Mouse (Mus musculus) heart, adult 2 months (tissue): Measurements from ENCODE around the gene Clpb. TPM values are rescaled to one million over a fixed set of nuclear protein-coding genes. Genes with fewer than 3 reads are reported as not detected.
A peak's percentile ranks its signal among the peaks of the same experiment; 100 is the strongest.

Source experiments
- DNase-seq, 2 experiments: peaks; one replicate each; pipeline ENCODE4 v3.0.0; 2021
- H3K27ac ChIP-seq: fragments of 200-600 bp; 2 replicates; pipeline ENCODE4 v1.8.1; 2022
- H3K27me3 ChIP-seq: fragments of 200-500 bp; 2 replicates; pipeline ENCODE4 v1.6.1; 2012; ENCODE audit warnings: mild to moderate bottlenecking, low read length, inconsistent platforms, mixed read lengths; ENCODE audit not compliant: control insufficient read depth, insufficient read depth
- H3K36me3 ChIP-seq: fragments of 200-500 bp; 2 replicates; pipeline ENCODE4 v1.6.1; 2012; ENCODE audit warnings: low read length, inconsistent platforms; ENCODE audit not compliant: control insufficient read depth, insufficient read depth
- H3K4me1 ChIP-seq: fragments of 200-500 bp; 2 replicates; pipeline ENCODE4 v1.6.1; 2011; ENCODE audit warnings: low read length; ENCODE audit not compliant: control insufficient read depth, insufficient read depth
- H3K4me3 ChIP-seq: fragments of 200-600 bp; 2 replicates; pipeline ENCODE4 v1.8.1; 2022
- H3K79me2 ChIP-seq: fragments of 200-500 bp; replicated peaks from 2 replicates; pipeline ENCODE4 v1.6.1; 2012; ENCODE audit warnings: mild to moderate bottlenecking, inconsistent platforms, low read length, moderate library complexity, mixed read lengths; ENCODE audit not compliant: control insufficient read depth, insufficient read depth
- H3K9ac ChIP-seq: fragments of 200-500 bp; 2 replicates; pipeline ENCODE4 v1.6.1; 2012; ENCODE audit warnings: low read depth, mild to moderate bottlenecking, control low read depth, inconsistent platforms, low read length, mixed read lengths
- CTCF ChIP-seq: fragments of 200-600 bp; IDR thresholded peaks from 2 replicates; pipeline ENCODE4 v1.8.1; 2022; ENCODE audit warnings: antibody characterized with exemption, mild to moderate bottlenecking, moderate library complexity
- EP300 ChIP-seq: fragments of 200-500 bp; IDR thresholded peaks from 2 replicates; pipeline ENCODE4 v1.6.1; 2011; ENCODE audit warnings: low read depth, low read length, control low read depth; ENCODE audit not compliant: insufficient read depth
- POLR2A ChIP-seq: fragments of 200-500 bp; IDR thresholded peaks from 2 replicates; pipeline ENCODE4 v1.6.1; 2011; ENCODE audit warnings: mild to moderate bottlenecking, low read depth, low read length, control low read depth; ENCODE audit not compliant: insufficient read depth
- WGBS: fragments of 180-500 bp; shearing (Covaris S2); methylation state at CpG from one replicate; pipeline ENCODE4 v1.1.7; 2018; 5-methylcytosine and 5-hydroxymethylcytosine counted together
- intact Hi-C: fragments of 180-260 bp; cut with DNase I; formaldehyde crosslinking; loops from one replicate; pipeline ENCODE4 v1.15.1; 2025
- polyA plus RNA-seq: library from polyadenylated mRNA; depleted of rRNA; stranded (reverse); fragments of >200 nt; gene quantifications from 2 replicates; pipeline ENCODE4 v1.2.3, GENCODE M21; 2012
- total RNA-seq, 2 experiments: library from RNA; stranded (reverse); gene quantifications; 2 replicates each; pipeline ENCODE4 v1.2.3; 2021

Gene Clpb
- total and polyA plus RNA-seq, 3 experiments = 57.3 to 79.2 (median 72.6) TPM

DNA sequence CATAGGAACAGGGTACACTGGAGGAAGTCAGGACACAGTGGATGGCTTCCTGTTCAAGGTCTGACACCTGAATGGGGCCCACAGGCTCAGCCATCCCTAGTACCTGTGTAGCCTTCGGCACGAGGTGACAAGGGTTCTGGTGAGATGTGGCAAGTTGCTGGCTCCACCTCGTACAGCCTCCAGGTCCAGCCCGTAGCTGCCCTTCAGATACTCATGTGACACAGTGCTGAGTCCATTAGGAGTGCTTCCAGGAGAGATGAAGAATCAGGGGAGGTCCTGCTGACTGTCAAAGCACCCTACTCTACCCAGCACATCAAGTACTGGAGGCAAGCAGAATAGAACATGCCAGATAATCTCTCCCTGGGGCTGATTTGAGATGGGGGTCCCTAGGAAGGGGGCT, 168.9 kb downstream of the Clpb start:
- no peak for DNase-seq
- Histone ChIP-seq H3K4me1 (peaks cover 5% of the 10 kb centered on the region), H3K27me3 (no peaks in the 10 kb centered on the region), H3K9ac (no peak overlapping the region), H3K79me2 (peaks cover 4% of the 10 kb centered on the region; the same call in 1 of the 2 replicates), H3K36me3 (peaks cover 4% of the 10 kb centered on the region; the same call in 1 of the 2 replicates), H3K27ac (no peak overlapping the region), H3K4me3 (no peak overlapping the region)
- WGBS = 80% methylated on average over 4 of the region's 4 CpGs
- intact Hi-C loops = no loop called here
- TF ChIP-seq EP300 (no peak), POLR2A (no peak), CTCF (no peak)

GRCm38 (mm10) chr7:101833352-101833751, 169.9 kb downstream of the Clpb start:
- intact Hi-C loops = no loop called here
- Histone ChIP-seq H3K4me3 (no peak overlapping the region), H3K4me1 (peaks cover 5% of the 10 kb centered on the region), H3K27me3 (no peaks in the 10 kb centered on the region), H3K27ac (no peak overlapping the region), H3K36me3 (peaks cover 4% of the 10 kb centered on the region; the same call in 1 of the 2 replicates), H3K79me2 (peaks cover 4% of the 10 kb centered on the region; the same call in 1 of the 2 replicates), H3K9ac (no peak overlapping the region)
- DNase-seq = no peak
- TF ChIP-seq EP300 (no peak), POLR2A (no peak), CTCF (0 out of 2 replicates have a peak, but pooled peaks have one; percentile 7)
- WGBS = 74% methylated on average over 5 of the region's 5 CpGs

GRCm38 (mm10) chr7:101833916-101834584, 170.6 kb downstream of the Clpb start:
- H3K79me2 ChIP-seq = peaks cover 4% of the 10 kb centered on the region; the same call in 1 of the 2 replicates
- DNase-seq = peak in 1 of 2 experiments; percentile 40
- H3K4me3 ChIP-seq = no peak overlapping the region
- peak overlapping the region; percentile 43; the same call in 1 of the 2 replicates for H3K27ac ChIP-seq
- H3K4me1 ChIP-seq = peaks cover 5% of the 10 kb centered on the region
- WGBS = 64% methylated on average over 3 of the region's 3 CpGs
- H3K36me3 ChIP-seq = peaks cover 4% of the 10 kb centered on the region; the same call in 1 of the 2 replicates
- TF ChIP-seq CTCF (no peak), POLR2A (no peak), EP300 (peak; percentile 45; the same call in 1 of the 2 replicates)
- H3K27me3 ChIP-seq = no peaks in the 10 kb centered on the region
- H3K9ac ChIP-seq = no peak overlapping the region
- intact Hi-C loops = no loop called here

- Histone ChIP-seq H3K27ac (peak overlapping the region; percentile 92; the same call in 1 of the 2 replicates), H3K36me3 (peaks cover 4% of the 10 kb centered on the region; the same call in 1 of the 2 replicates), H3K4me1 (peaks cover 5% of the 10 kb centered on the region), H3K4me3 (no peak overlapping the region), H3K27me3 (no peaks in the 10 kb centered on the region), H3K9ac (no peak overlapping the region), H3K79me2 (peaks cover 4% of the 10 kb centered on the region; the same call in 1 of the 2 replicates)
- TF ChIP-seq CTCF = no peak
- no peak for TF ChIP-seq EP300
- no peak for TF ChIP-seq POLR2A
- intact Hi-C loops = loop anchor here (5.0 kb wide), 1 partner anchor 168 kb away; no protein-coding TSS in a partner anchor
- DNase-seq = no peak
- 49% methylated on average over 3 of the region's 3 CpGs for WGBS
Observed at GRCm38 (mm10) chr7:101834903-101835302, 171.5 kb downstream of the Clpb start.

DNA sequence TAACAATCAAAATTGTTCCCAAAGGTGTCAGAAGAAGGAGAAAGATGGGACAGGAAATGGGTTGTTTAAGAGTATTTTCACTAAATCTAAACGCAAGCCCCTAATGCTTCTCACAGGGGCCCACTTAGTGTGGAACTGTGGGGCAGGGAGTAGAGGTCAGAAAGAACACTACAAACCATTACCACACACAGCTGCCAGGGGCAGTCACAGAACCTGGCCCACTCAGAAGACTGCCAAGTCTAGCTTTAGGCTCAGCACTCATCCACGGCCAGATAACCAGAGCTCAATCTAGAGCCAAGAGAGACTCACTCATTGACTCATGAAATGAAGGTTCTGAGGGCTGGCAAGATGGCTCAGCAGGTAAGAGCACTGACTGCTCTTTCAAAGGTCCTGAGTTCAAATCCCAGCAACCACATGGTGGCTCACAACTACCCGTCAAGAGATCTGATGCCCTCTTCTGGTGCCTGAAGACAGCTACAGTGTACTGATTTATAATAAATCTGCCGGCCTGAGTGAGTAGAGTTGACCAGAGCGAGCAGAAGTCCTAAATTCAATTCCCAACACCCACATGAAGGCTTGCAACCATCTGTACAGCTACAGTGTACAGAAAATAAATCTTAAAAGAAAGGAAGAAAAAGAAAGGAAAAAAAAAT, 172.2 kb downstream of the Clpb start:
- intact Hi-C loops = loop anchor here (2.0 to 5.0 kb wide), 2 partner anchors 61 to 168 kb away; no protein-coding TSS in a partner anchor
- peaks cover 5% of the 10 kb centered on the region for H3K4me1 ChIP-seq
- peak overlapping the region; percentile 66 for H3K4me3 ChIP-seq
- DNase-seq = peak in 1 of 2 experiments; percentile 34
- 29% methylated on average over 5 of the region's 5 CpGs for WGBS
- no peak overlapping the region for H3K9ac ChIP-seq
- no peaks in the 10 kb centered on the region for H3K27me3 ChIP-seq
- peak overlapping the region; percentile 92 for H3K27ac ChIP-seq
- TF ChIP-seq EP300 = no peak
- no peak for TF ChIP-seq POLR2A
- peak; percentile 60 for TF ChIP-seq CTCF
- peaks cover 4% of the 10 kb centered on the region; the same call in 1 of the 2 replicates for H3K79me2 ChIP-seq
- peaks cover 4% of the 10 kb centered on the region; the same call in 1 of the 2 replicates for H3K36me3 ChIP-seq
